Mouse (Mus musculus): ENCODE results near the gene Iqcf3.
"Not testable (repeated sequence)": the region's sequence is repeated elsewhere in the genome, so short reads cannot be mapped to it uniquely, and the experiment has no call there.

GRCm38 (mm10) chr9:106595402-106595801 lies 34.0 kb upstream of the Iqcf3 start:
- not testable (repeated sequence) for TF ChIP-seq POLR2A (IDR thresholded peaks at IDR 0.05; ENCODE audit: low read depth, low read length); CTCF (IDR thresholded peaks at IDR 0.05; ENCODE audit: extremely low read depth, insufficient read length, insufficient replicate concordance, low read depth, low read length)
